Mouse (Mus musculus) bone marrow, adult 2 months (tissue): ENCODE results near the gene Akap6.

ENCODE experiments used
- CTCF ChIP-seq: fragments of 200-500 bp; IDR thresholded peaks from 2 replicates; pipeline ENCODE4 v1.5.1; 2011; ENCODE audit warnings: low read length, control low read depth; ENCODE audit not compliant: control insufficient read depth, insufficient read depth
- POLR2A ChIP-seq: fragments of 200-500 bp; IDR thresholded peaks from 2 replicates; pipeline ENCODE4 v1.6.1; 2011; ENCODE audit warnings: low read depth, mild to moderate bottlenecking, control low read depth, low read length, borderline replicate concordance; ENCODE audit not compliant: control insufficient read depth

- no peak for TF ChIP-seq CTCF
- TF ChIP-seq POLR2A, result no peak
Observed at GRCm38 (mm10) chr12:52780216-52780615, 81.0 kb downstream of the Akap6 start.
